Mouse (Mus musculus) stomach, postnatal 0 days (tissue): ENCODE data around the gene Morn1. TPM values are rescaled to one million over a fixed set of nuclear protein-coding genes. Genes with fewer than 3 reads are reported as not detected.

Source experiments
- ATAC-seq: fragments of 200-750 bp; cut with Nextera tagmentation; 2 replicates; pipeline ENCODE4 v1.8.0; 2017; ENCODE audit not compliant: low FRiP score, low TSS enrichment
- DNase-seq: peaks from one replicate; pipeline ENCODE4 v3.0.0-alpha.2; 2016; ENCODE audit warnings: low spot score
- H3K27ac ChIP-seq: fragments of 300-500 bp; sonication (generic); replicated peaks from 2 replicates; pipeline ENCODE4 v1.5.1; 2014; ENCODE audit warnings: mild to moderate bottlenecking, control low read depth
- H3K27me3 ChIP-seq: fragments of 300-500 bp; sonication (generic); 2 replicates; pipeline ENCODE4 v1.6.1; 2014; ENCODE audit warnings: low read length; ENCODE audit not compliant: control insufficient read depth, insufficient read depth
- H3K36me3 ChIP-seq: fragments of 300-500 bp; sonication (generic); 2 replicates; pipeline ENCODE4 v1.6.1; 2014; ENCODE audit warnings: low read length, mixed read lengths; ENCODE audit not compliant: control insufficient read depth, insufficient read depth
- H3K4me1 ChIP-seq: fragments of 300-500 bp; sonication (generic); replicated peaks from 2 replicates; pipeline ENCODE4 v1.6.1; 2014; ENCODE audit warnings: antibody characterized with exemption; ENCODE audit not compliant: control insufficient read depth, insufficient read depth
- H3K4me2 ChIP-seq: fragments of 300-500 bp; sonication (generic); replicated peaks from 2 replicates; pipeline ENCODE4 v1.6.1; 2014; ENCODE audit warnings: low read depth, mild to moderate bottlenecking, control low read depth, moderate library complexity
- H3K4me3 ChIP-seq: fragments of 300-500 bp; sonication (generic); 2 replicates; pipeline ENCODE4 v1.5.1; 2014; ENCODE audit warnings: low read depth, low read length, control low read depth
- H3K9ac ChIP-seq: fragments of 300-500 bp; sonication (generic); 2 replicates; pipeline ENCODE4 v1.6.1; 2014; ENCODE audit warnings: mild to moderate bottlenecking, low read length, control low read depth, mixed read lengths
- H3K9me3 ChIP-seq: fragments of 300-500 bp; sonication (generic); 2 replicates; pipeline ENCODE4 v1.6.1; 2016; ENCODE audit warnings: low read length; ENCODE audit not compliant: control insufficient read depth
- CTCF ChIP-seq: IDR thresholded peaks from 2 replicates; pipeline ENCODE4 v1.5.1; 2016; ENCODE audit warnings: antibody characterized with exemption, low read depth, mild to moderate bottlenecking, moderate library complexity
- EP300 ChIP-seq: optimal IDR thresholded peaks from 2 replicates; pipeline ENCODE3; 2016; ENCODE audit warnings: antibody characterized with exemption
- WGBS: fragments of 180-500 bp; shearing (Covaris S2); extraction: QIAGEN DNeasy Blood & Tissue Kit; methylation state at CpG from one replicate; pipeline ENCODE4 v1.1.7; 2014; 5-methylcytosine and 5-hydroxymethylcytosine counted together
- polyA plus RNA-seq: library from polyadenylated mRNA; unstranded; fragments of >200 nt; fragmentation: Nextera tagmentation; extraction: Ambion mirVana; gene quantifications from 2 replicates; pipeline ENCODE4 v1.2.1, GENCODE M21; 2015

Gene Morn1
- polyA plus RNA-seq, 1 experiment from 2014 or later = 3.6 TPM

DNA sequence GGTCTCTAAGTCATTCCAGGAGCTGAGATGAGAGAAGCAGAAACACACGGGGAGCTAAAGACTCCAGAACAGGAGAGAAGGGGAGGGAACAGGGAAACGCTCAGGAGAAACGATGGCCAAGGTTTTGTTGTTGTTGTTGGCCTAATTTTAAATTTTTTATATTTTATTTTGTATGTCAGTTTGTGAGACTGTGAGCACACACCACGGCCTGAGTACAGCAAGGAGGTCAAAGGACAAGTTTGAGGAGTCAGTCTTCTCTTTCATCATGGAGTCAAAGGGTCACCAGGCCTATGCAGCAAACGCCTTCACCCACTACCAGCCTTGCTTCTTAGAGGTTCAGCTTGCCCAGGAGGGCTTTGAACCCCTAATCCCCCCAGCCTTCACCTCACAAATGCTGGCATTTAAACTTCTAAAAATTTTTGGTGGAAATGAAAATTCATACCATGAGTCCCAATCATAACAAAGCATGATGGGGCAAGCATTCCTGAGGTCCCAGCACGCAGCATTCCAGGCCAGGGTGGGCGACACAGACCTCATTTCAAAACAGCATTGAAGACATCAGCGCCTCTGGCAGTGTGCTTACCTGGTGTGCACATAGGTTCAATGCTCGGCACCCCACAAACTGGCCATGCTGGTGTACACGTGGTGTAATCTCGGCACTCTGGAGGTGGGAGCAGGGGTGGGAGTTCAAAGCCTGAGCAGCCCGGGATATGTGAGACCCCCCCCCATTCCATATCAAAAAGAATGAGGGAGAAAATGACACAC lies 53.1 kb downstream of the Morn1 start:
- WGBS = 71% methylated on average over 12 of the region's 12 CpGs
- no peak for TF ChIP-seq CTCF
- no peak for TF ChIP-seq EP300
- Histone ChIP-seq H3K4me2 (no peak overlapping the region), H3K4me3 (no peak overlapping the region), H3K27me3 (no peaks in the 10 kb centered on the region), H3K36me3 (no peaks in the 10 kb centered on the region), H3K9ac (no peak overlapping the region), H3K9me3 (no peaks in the 10 kb centered on the region), H3K4me1 (peaks cover 21% of the 10 kb centered on the region), H3K27ac (no peak overlapping the region)
- no peak for ATAC-seq
- DNase-seq = no peak

DNA sequence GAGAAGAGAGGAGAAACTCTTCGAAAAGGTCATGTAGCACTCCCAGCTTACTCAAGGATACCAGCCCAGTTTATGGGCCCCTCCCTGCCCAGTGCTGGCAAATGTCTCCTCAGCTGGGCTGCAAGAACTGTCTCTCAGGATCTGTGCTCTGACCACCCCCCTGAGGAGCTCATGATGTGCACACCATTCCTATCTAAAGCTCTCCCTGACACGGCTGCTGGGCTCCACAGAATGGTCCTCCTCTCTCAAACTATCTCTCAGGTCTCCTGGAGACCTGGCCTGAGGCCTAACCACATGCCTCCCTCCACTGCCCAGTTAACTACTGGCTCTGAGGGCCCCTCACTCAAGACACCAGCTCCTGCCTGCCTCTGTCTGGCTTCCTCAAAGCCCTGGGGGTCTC lies 53.8 kb downstream of the Morn1 start:
- no peak for TF ChIP-seq EP300
- no peak for TF ChIP-seq CTCF
- Histone ChIP-seq H3K4me2 (no peak overlapping the region), H3K27me3 (no peaks in the 10 kb centered on the region), H3K9ac (peak overlapping the region; percentile 9; the same call in 1 of the 2 replicates), H3K36me3 (no peaks in the 10 kb centered on the region), H3K4me3 (no peak overlapping the region), H3K4me1 (peaks cover 24% of the 10 kb centered on the region), H3K9me3 (no peaks in the 10 kb centered on the region), H3K27ac (peak overlapping the region; percentile 0; the same call in 1 of the 2 replicates)
- no peak for ATAC-seq
- no peak for DNase-seq
- 67% methylated on average over 2 of the region's 2 CpGs for WGBS

DNA sequence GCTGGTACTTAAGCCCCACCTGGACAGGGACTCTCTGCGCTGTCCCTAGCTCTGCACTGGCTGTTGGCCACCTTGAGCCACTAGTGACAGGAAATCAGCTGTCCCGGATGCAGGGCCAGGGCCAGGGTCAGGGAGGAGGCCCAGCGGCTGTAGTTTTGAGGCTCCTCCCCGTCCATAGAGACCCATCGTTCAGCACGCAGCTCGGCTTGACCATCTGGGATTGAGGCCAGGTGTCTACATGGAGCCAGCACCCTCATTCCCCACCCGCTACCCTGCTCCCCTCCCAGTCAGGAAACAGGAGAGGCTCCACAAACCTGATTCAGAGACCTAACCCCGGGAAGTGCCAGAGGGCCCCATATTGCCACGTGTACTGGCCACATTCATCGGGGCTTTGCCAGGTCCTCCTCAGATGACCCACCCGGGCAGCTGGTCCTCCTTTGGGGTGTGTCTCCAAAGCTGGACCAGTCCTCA lies 54.5 kb downstream of the Morn1 start:
- H3K4me1 ChIP-seq = peaks cover 24% of the 10 kb centered on the region
- TF ChIP-seq CTCF (no peak), EP300 (no peak)
- no peak overlapping the region; the same call in 1 of the 2 replicates for H3K9ac ChIP-seq
- peak overlapping the region; percentile 56 for H3K27ac ChIP-seq
- WGBS = 26% methylated on average over 12 of the region's 12 CpGs
- no peak overlapping the region for H3K4me3 ChIP-seq
- DNase-seq = no peak
- no peak overlapping the region for H3K4me2 ChIP-seq
- no peaks in the 10 kb centered on the region for H3K27me3 ChIP-seq
- H3K9me3 ChIP-seq = no peaks in the 10 kb centered on the region
- ATAC-seq = peak; percentile 4; the same call in 1 of the 2 replicates
- no peaks in the 10 kb centered on the region for H3K36me3 ChIP-seq

DNA sequence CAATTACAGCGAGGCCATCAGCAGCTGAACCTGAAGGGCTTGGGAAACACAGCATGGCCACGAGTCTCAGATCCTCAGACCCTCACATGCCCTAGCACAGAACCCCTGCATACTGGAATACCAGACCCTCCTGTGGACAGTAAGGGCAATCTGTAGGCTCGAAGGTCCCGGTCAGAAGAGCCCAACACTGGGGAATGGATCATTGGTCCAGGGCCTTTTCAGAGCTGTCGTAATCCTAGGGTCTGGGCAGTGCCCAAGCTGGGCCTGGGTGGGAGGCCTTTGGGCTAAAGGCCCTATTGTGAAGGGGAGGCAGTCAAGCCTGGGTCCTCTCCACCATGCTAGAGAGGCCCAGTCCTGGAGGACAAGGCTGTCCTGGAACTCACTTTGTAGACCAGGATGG lies 56.5 kb downstream of the Morn1 start:
- H3K9me3 ChIP-seq = no peaks in the 10 kb centered on the region
- 95% methylated on average over 5 of the region's 5 CpGs for WGBS
- ATAC-seq (no peak), DNase-seq (no peak)
- H3K4me2 ChIP-seq = no peak overlapping the region
- H3K9ac ChIP-seq = no peak overlapping the region
- peak overlapping the region; percentile 94 for H3K27ac ChIP-seq
- H3K27me3 ChIP-seq = no peaks in the 10 kb centered on the region
- TF ChIP-seq EP300 (no peak), CTCF (no peak)
- H3K4me3 ChIP-seq = no peak overlapping the region
- H3K36me3 ChIP-seq = no peaks in the 10 kb centered on the region
- peaks cover 24% of the 10 kb centered on the region for H3K4me1 ChIP-seq

DNA sequence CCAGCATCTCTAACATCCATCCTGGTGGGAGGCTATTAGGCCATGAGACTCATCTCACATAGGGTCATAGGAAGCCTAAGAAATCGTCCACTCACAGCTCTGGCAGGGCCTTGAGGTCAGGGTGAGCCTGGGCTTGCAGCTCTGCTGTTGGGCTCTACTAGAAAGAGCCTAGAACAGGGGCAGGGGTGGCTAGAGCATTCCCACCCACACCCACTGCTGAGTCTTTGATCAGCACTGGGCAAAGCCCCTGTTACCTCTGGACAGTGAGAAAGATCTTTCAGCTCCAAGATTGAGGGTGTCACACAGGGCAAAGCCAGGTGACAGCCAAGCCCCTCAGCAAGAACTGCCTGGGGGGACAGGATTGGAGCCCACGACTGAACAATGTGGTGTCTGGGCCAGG lies 57.0 kb downstream of the Morn1 start:
- H3K27ac ChIP-seq = peak overlapping the region; percentile 94
- no peak overlapping the region for H3K4me3 ChIP-seq
- no peaks in the 10 kb centered on the region for H3K27me3 ChIP-seq
- peak overlapping the region; percentile 43 for H3K9ac ChIP-seq
- H3K4me2 ChIP-seq = no peak overlapping the region
- TF ChIP-seq CTCF = no peak
- H3K4me1 ChIP-seq = peaks cover 24% of the 10 kb centered on the region
- no peaks in the 10 kb centered on the region for H3K9me3 ChIP-seq
- WGBS = 53% methylated on average over 2 of the region's 2 CpGs
- DNase-seq (no peak), ATAC-seq (no peak)
- H3K36me3 ChIP-seq = no peaks in the 10 kb centered on the region

DNA sequence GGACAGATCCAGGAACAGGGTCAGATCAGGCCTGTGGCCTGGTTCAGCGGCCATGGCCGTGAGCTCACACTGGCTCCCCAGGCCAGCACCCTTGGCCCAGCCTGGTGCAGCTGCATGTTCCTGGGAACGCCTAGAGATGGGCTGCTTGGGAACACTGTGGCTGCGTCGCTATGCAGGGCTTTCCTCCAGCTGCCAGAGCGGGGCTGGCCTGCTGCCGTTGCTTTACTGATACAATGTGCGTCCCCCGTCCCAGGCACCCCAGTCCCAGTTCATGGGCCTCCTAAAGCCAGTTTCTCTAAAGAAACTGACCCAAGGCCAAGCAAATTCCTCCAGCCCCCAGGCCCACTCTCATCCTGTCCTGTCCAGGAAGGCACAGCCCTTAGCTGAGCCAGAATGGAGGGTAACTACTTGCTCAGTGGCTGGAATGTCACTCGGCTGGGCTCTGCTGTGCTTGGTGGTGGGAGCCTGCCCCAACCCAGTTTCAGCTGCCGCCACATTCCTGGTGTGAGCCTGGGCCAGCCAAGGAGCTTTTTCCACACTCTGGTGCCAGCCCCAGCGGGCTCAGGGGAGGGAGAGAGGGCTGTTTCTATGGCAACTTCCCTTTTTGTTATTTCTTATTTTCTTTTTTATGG lies 57.6 kb downstream of the Morn1 start:
- Histone ChIP-seq H3K4me3 (no peak overlapping the region), H3K27me3 (no peaks in the 10 kb centered on the region), H3K4me1 (peaks cover 24% of the 10 kb centered on the region), H3K4me2 (no peak overlapping the region), H3K36me3 (no peaks in the 10 kb centered on the region), H3K9ac (peak overlapping the region; percentile 43), H3K27ac (peak overlapping the region; percentile 94), H3K9me3 (no peaks in the 10 kb centered on the region)
- peak; percentile 64 for DNase-seq
- ATAC-seq = peak; percentile 66
- no peak for TF ChIP-seq EP300
- TF ChIP-seq CTCF = no peak
- 29% methylated on average over 12 of the region's 12 CpGs for WGBS
